Mouse (Mus musculus) bone marrow macrophage, adult 2 months (primary cell): ENCODE measurements around the gene BC016579.

ENCODE experiments used
- CTCF ChIP-seq: IDR thresholded peaks from 2 replicates; pipeline ENCODE4 v1.5.1; 2012; ENCODE audit warnings: low read depth, mild to moderate bottlenecking, low read length, moderate library complexity
- POLR2A ChIP-seq: IDR thresholded peaks from 2 replicates; pipeline ENCODE4 v1.6.1; 2012; ENCODE audit warnings: mild to moderate bottlenecking, low read depth, low read length, borderline replicate concordance

GRCm38 (mm10) chr16:45579883-45580282 lies 74.0 kb downstream of the BC016579 start:
- no peak for TF ChIP-seq POLR2A
- no peak for TF ChIP-seq CTCF
